Mouse (Mus musculus): ENCODE results near the gene Sfr1. TPM values are rescaled to one million over a fixed set of nuclear protein-coding genes. Genes with fewer than 3 reads are reported as not detected.

The Sfr1 gene
- 10 to 100 TPM; 88.3 to 92.5 (median 89.9) TPM for total RNA-seq (2022)

- peak; percentile 95 to 99 for DNase-seq (ENCODE audit: low spot score in 2 of 2)
Observed at GRCm38 (mm10) chr19:47731071-47731881, at the start of gene Sfr1. TSS of gene Sfr1 (plus strand) at chr19:47731682.

- no peak for DNase-seq (ENCODE audit: low spot score in 2 of 2)
Observed at GRCm38 (mm10) chr19:47689592-47689991, 41.9 kb upstream of the Sfr1 start.

- no peak for DNase-seq (ENCODE audit: low spot score in 2 of 2)
Observed at GRCm38 (mm10) chr19:47691994-47692393, 39.5 kb upstream of the Sfr1 start, which contains the start of gene Col17a1. TSS of gene Col17a1 (minus strand) at chr19:47692094.

- no peak for DNase-seq (ENCODE audit: low spot score in 2 of 2)
Observed at GRCm38 (mm10) chr19:47695725-47696124, 35.8 kb upstream of the Sfr1 start.

GRCm38 (mm10) chr19:47696411-47696810, 35.1 kb upstream of the Sfr1 start:
- no peak for DNase-seq (ENCODE audit: low spot score in 2 of 2)

- DNase-seq (ENCODE audit: low spot score in 2 of 2) = no peak
Observed at GRCm38 (mm10) chr19:47697067-47697466, 34.4 kb upstream of the Sfr1 start.

GRCm38 (mm10) chr19:47698266-47698665, 33.2 kb upstream of the Sfr1 start:
- DNase-seq (ENCODE audit: low spot score in 2 of 2) = no peak

GRCm38 (mm10) chr19:47699743-47700142, 31.7 kb upstream of the Sfr1 start:
- DNase-seq (ENCODE audit: low spot score in 2 of 2) = no peak

GRCm38 (mm10) chr19:47700509-47700908, 31.0 kb upstream of the Sfr1 start:
- DNase-seq (ENCODE audit: low spot score in 2 of 2) = no peak

GRCm38 (mm10) chr19:47705080-47705771, 26.3 kb upstream of the Sfr1 start:
- DNase-seq (ENCODE audit: low spot score in 2 of 2) = no peak

GRCm38 (mm10) chr19:47705772-47706309, 25.6 kb upstream of the Sfr1 start:
- no peak for DNase-seq (ENCODE audit: low spot score in 2 of 2)

GRCm38 (mm10) chr19:47710376-47710775, 21.1 kb upstream of the Sfr1 start:
- DNase-seq (ENCODE audit: low spot score in 2 of 2) = peak in 1 of 2 experiments; percentile 55

GRCm38 (mm10) chr19:47713457-47713856, 18.0 kb upstream of the Sfr1 start:
- no peak for DNase-seq (ENCODE audit: low spot score in 2 of 2)

GRCm38 (mm10) chr19:47716144-47716543, 15.3 kb upstream of the Sfr1 start:
- no peak for DNase-seq (ENCODE audit: low spot score in 2 of 2)

- no peak for DNase-seq (ENCODE audit: low spot score in 2 of 2)
Observed at GRCm38 (mm10) chr19:47719147-47719546, 12.3 kb upstream of the Sfr1 start.

GRCm38 (mm10) chr19:47722471-47722870, 9.0 kb upstream of the Sfr1 start:
- DNase-seq (ENCODE audit: low spot score in 2 of 2) = no peak

GRCm38 (mm10) chr19:47724903-47725302, 6.6 kb upstream of the Sfr1 start:
- no peak for DNase-seq (ENCODE audit: low spot score in 2 of 2)

- no peak for DNase-seq (ENCODE audit: low spot score in 2 of 2)
Observed at GRCm38 (mm10) chr19:47725643-47726140, 5.8 kb upstream of the Sfr1 start.

- peak; percentile 42 to 77 for DNase-seq (ENCODE audit: low spot score in 2 of 2)
Observed at GRCm38 (mm10) chr19:47730691-47731070, 801 bp upstream of the Sfr1 start.

- DNase-seq (ENCODE audit: low spot score in 2 of 2) = peak; percentile 12 to 32
Observed at GRCm38 (mm10) chr19:47731931-47732330, 449 bp downstream of the Sfr1 start.

GRCm38 (mm10) chr19:47747072-47747471, 15.6 kb downstream of the Sfr1 start:
- DNase-seq (ENCODE audit: low spot score in 2 of 2) = no peak

- no peak for DNase-seq (ENCODE audit: low spot score in 2 of 2)
Observed at GRCm38 (mm10) chr19:47748950-47749349, 17.5 kb downstream of the Sfr1 start.
